Mouse (Mus musculus) embryonic fibroblast, embryonic 13.5 days (primary cell): ENCODE data around the gene Cdk9.

Experiments used
- CTCF ChIP-seq: IDR thresholded peaks from 2 replicates; pipeline ENCODE4 v1.5.1; 2011; ENCODE audit warnings: mild to moderate bottlenecking, control low read depth, low read length, moderate library complexity, borderline replicate concordance; ENCODE audit not compliant: insufficient read depth
- POLR2A ChIP-seq: IDR thresholded peaks from 2 replicates; pipeline ENCODE4 v1.6.1; 2011; ENCODE audit warnings: low read depth, mild to moderate bottlenecking, control low read depth, low read length, moderate library complexity

GRCm38 (mm10) chr2:32710425-32710824 is 2.5 kb downstream of the Cdk9 start:
- TF ChIP-seq CTCF (no peak), POLR2A (no peak)
